Mouse (Mus musculus): ENCODE data around the gene Commd2.

DNA sequence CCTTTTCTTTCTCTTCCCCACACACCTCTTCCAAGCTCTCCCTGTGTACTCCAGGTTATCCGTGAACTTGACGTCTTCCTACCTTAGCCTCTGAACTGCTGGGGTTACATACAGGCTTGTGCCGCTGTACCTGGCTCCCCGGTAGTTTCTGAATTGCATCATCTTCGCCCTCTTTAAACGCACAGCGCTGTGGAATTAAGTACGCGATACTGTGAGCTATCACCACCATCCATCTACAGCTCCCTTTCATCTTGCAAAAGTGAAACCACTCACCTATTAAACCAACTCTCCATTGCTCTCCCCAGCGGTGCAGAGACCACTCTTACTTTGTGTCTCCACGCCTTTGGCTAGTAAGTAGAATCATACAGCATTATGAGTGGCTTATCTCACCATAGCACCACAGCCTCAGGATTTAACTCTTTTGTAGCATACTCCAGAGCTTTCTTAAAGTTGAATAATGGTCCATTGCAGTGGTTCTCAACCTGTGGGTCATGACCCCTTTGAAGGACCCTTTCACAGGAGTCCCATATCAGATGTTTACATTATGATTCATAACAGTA lies 24.5 kb downstream of the Commd2 start:
- TF ChIP-seq POLR2A (IDR thresholded peaks at IDR 0.05; ENCODE audit: borderline replicate concordance, extremely low read depth, low read depth, low read length) (no peak), CTCF (IDR thresholded peaks at IDR 0.05; ENCODE audit: insufficient read depth, low read length) (no peak)

Data from lung, adult 2 months (tissue).